Mouse (Mus musculus) midbrain, postnatal 0 days (tissue): ENCODE measurements at regions not wholly inside any gene's neighbourhood (a gene's known extent, or its start where the extent isn't known, plus 50 kb on each side); places are given as distances from the start of the nearest gene placed in this dataset.
A peak's percentile ranks its signal among the peaks of the same experiment; 100 is the strongest.

Experiments used
- ATAC-seq: fragments of 200-750 bp; cut with Nextera tagmentation; 2 replicates; pipeline ENCODE4 v1.8.0; 2017; ENCODE audit warnings: moderate number of reproducible peaks, mild to moderate bottlenecking, moderate TSS enrichment, moderate library complexity; ENCODE audit not compliant: low FRiP score
- DNase-seq: peaks from one replicate; pipeline ENCODE4 v3.0.0-alpha.2; 2015; ENCODE audit warnings: low spot score
- H3K27ac ChIP-seq: fragments of 300-500 bp; sonication (generic); 2 replicates; pipeline ENCODE4 v1.5.1; 2014; ENCODE audit warnings: low read depth, mild to moderate bottlenecking, low read length, mixed read lengths
- H3K27me3 ChIP-seq: fragments of 300-500 bp; sonication (generic); 2 replicates; pipeline ENCODE4 v1.6.1; 2014; ENCODE audit warnings: low read length, control low read depth, mixed read lengths; ENCODE audit not compliant: insufficient read depth
- H3K36me3 ChIP-seq: fragments of 300-500 bp; sonication (generic); 2 replicates; pipeline ENCODE4 v1.6.1; 2014; ENCODE audit warnings: low read length, control low read depth, mixed read lengths; ENCODE audit not compliant: insufficient read depth
- H3K4me1 ChIP-seq: fragments of 300-500 bp; sonication (generic); 2 replicates; pipeline ENCODE4 v1.6.1; 2014; ENCODE audit warnings: mild to moderate bottlenecking, control low read depth, antibody characterized with exemption, low read length, mixed read lengths; ENCODE audit not compliant: insufficient read depth
- H3K4me2 ChIP-seq: fragments of 300-500 bp; sonication (generic); 2 replicates; pipeline ENCODE4 v1.6.1; 2014; ENCODE audit warnings: low read depth, mild to moderate bottlenecking, low read length, mixed read lengths; ENCODE audit not compliant: poor library complexity, severe bottlenecking
- H3K4me3 ChIP-seq: fragments of 300-500 bp; sonication (generic); 2 replicates; pipeline ENCODE4 v1.5.1; 2014; ENCODE audit warnings: low read depth, mild to moderate bottlenecking, low read length, moderate library complexity
- H3K9ac ChIP-seq: fragments of 300-500 bp; sonication (generic); replicated peaks from 2 replicates; pipeline ENCODE4 v1.6.1; 2014; ENCODE audit warnings: mild to moderate bottlenecking, low read length, moderate library complexity, mixed read lengths; ENCODE audit not compliant: poor library complexity, severe bottlenecking
- H3K9me3 ChIP-seq: fragments of 300-500 bp; sonication (generic); 2 replicates; pipeline ENCODE4 v1.6.1; 2016; ENCODE audit warnings: low read length, control low read depth
- CTCF ChIP-seq: IDR thresholded peaks from 2 replicates; pipeline ENCODE4 v1.5.1; 2016; ENCODE audit warnings: antibody characterized with exemption, mild to moderate bottlenecking
- WGBS: fragments of 180-500 bp; shearing (Covaris S2); extraction: QIAGEN DNeasy Blood & Tissue Kit; methylation state at CpG from one replicate; pipeline ENCODE4 v1.1.7; 2014; 5-methylcytosine and 5-hydroxymethylcytosine counted together

DNA sequence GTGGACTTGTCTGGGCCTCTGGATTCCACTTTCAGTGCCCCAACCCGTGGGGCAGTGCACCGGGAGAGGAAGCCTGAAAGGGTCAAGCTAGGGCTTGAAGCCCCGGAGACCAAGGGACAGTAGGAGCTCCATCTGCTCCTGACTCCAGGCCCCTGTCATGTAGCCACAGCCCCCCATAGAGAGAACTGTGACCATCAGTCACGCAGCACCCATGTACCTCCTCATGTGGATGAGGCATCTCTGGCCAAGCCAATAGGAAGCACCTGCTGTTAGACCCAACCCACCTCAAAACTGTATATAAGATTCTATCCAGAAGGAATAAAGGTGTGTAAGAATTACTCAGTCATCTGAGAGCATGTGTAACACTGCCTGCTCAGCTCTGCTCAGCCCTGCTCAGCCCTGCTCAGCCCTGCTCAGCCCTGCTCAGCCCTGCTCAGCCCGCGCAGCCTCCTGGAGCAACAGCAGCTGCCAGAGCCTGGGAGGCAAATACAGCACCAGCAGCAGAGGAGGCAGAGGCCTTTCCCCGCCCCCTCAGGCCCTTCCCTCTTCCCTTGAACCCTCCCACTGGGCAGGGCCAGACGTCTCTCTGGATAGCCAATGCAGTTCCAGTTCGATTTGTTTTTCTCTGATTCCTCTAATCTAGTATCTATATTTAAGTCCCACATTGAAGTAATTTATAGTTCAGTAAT, 80.6 kb upstream of the Eepd1 start:
- H3K27me3 ChIP-seq = no peaks in the 10 kb centered on the region
- H3K9ac ChIP-seq = no peak overlapping the region
- ATAC-seq = 0 out of 2 replicates have a peak, but pooled peaks have one; percentile 44
- DNase-seq = peak; percentile 15
- H3K36me3 ChIP-seq = no peaks in the 10 kb centered on the region
- 40% methylated on average over 9 of the region's 9 CpGs for WGBS
- H3K27ac ChIP-seq = no peak overlapping the region
- H3K4me3 ChIP-seq = no peak overlapping the region
- H3K9me3 ChIP-seq = no peaks in the 10 kb centered on the region
- H3K4me1 ChIP-seq = no peaks in the 10 kb centered on the region
- TF ChIP-seq CTCF = no peak
- H3K4me2 ChIP-seq = no peak overlapping the region

DNA sequence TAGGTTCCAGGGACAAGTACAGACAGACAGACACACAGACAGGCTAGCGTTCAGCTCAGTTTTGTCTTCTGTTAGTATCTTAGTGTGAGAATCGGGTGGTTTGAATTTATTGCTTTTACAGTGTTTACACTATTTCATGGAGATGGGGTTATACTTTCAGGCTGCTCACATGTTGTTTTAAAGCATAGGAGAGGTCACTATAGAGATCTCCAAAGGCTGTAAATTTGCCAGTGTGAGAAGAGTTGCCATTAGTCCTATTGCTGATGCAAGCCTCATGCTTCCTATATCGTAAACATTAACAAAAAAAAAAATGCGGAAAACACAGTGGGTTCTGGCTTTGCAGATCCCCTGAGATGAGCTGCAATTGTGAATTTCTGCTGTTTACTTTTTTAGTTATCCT, 75.5 kb upstream of the Eepd1 start:
- ATAC-seq (no peak), DNase-seq (no peak)
- Histone ChIP-seq H3K27ac (no peak overlapping the region), H3K9ac (no peak overlapping the region), H3K4me3 (no peak overlapping the region), H3K4me2 (no peak overlapping the region), H3K4me1 (no peaks in the 10 kb centered on the region), H3K36me3 (no peaks in the 10 kb centered on the region), H3K27me3 (no peaks in the 10 kb centered on the region), H3K9me3 (no peaks in the 10 kb centered on the region)
- no peak for TF ChIP-seq CTCF
- 91% methylated on average over 4 of the region's 4 CpGs for WGBS

DNA sequence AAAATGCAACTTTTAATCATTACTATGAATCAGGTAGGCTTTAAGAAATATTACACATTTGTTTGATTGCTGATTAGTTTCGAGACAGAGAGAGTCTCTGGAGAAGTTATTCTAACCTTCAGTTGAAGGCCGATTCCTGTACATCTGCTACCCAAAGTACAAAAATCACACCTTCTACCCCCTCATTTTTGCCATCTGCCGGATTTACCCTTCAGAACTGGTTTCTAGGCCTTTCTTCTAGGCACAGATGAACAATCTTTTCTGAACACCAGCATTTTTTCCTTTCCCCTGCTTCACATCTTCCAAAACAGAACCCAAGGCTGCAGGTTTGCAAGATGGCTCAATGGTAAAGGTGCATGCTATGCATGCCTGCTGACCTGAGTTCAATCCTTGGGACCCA, 72.8 kb upstream of the Eepd1 start:
- WGBS = 89% methylated on average over 3 of the region's 3 CpGs
- no peak for ATAC-seq

DNA sequence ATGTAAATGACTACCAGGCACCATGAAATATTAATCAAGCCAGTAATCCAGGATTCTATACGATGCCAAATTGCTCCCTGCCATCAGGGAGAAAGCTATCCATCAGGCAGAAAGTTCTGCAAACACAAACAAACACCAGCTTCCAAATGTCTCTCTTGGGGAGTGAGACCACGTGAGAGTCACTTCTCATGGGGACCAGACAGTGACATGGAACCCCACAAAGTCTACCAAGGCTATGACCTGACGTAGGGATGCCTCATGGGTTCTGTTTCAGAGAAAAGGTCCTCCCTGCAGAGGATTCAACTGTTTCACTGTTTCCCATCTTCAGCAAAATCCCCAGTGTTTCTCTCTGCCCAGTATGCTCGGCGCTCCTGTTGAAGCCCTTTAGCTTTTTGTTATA, 71.6 kb upstream of the Eepd1 start:
- Histone ChIP-seq H3K9ac (no peak overlapping the region), H3K27ac (no peak overlapping the region), H3K9me3 (no peaks in the 10 kb centered on the region), H3K36me3 (no peaks in the 10 kb centered on the region), H3K4me3 (no peak overlapping the region), H3K27me3 (no peaks in the 10 kb centered on the region), H3K4me1 (no peaks in the 10 kb centered on the region), H3K4me2 (no peak overlapping the region)
- TF ChIP-seq CTCF = no peak
- no peak for DNase-seq
- 68% methylated on average over 5 of the region's 5 CpGs for WGBS
- no peak for ATAC-seq

More for the DNA sequence above, 72.8 kb upstream of the Eepd1 start:
- H3K36me3 ChIP-seq = no peaks in the 10 kb centered on the region
- H3K9me3 ChIP-seq = no peaks in the 10 kb centered on the region
- H3K4me3 ChIP-seq = no peak overlapping the region
- no peak overlapping the region for H3K27ac ChIP-seq
- DNase-seq = no peak
- H3K27me3 ChIP-seq = no peaks in the 10 kb centered on the region
- no peak for TF ChIP-seq CTCF
- H3K4me1 ChIP-seq = no peaks in the 10 kb centered on the region
- no peak overlapping the region for H3K9ac ChIP-seq
- no peak overlapping the region for H3K4me2 ChIP-seq

DNA sequence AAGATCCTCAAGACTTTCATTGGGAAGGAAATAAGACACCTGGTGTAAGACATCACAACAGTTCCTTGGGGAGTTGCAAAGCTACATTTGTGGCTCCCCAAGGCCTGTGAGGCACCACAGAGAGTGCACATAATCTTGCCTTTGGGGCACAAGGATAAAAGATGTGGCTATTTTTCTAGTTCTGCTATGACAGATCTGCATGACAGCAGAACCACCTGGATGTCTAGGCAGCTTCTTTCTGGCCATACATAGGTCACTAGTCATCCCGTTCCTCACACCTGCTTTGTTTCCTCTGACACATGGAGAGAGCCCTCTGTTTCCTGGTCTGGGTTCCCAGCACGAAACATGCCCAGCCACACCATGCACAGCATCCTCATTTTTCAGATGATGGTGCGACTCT, 67.5 kb upstream of the Eepd1 start:
- ATAC-seq = no peak
- Histone ChIP-seq H3K27me3 (no peaks in the 10 kb centered on the region), H3K4me1 (no peaks in the 10 kb centered on the region), H3K4me3 (no peak overlapping the region), H3K9ac (no peak overlapping the region), H3K27ac (no peak overlapping the region), H3K9me3 (no peaks in the 10 kb centered on the region), H3K4me2 (no peak overlapping the region), H3K36me3 (no peaks in the 10 kb centered on the region)
- no peak for DNase-seq
- 93% methylated on average over 3 of the region's 3 CpGs for WGBS
- no peak for TF ChIP-seq CTCF

DNA sequence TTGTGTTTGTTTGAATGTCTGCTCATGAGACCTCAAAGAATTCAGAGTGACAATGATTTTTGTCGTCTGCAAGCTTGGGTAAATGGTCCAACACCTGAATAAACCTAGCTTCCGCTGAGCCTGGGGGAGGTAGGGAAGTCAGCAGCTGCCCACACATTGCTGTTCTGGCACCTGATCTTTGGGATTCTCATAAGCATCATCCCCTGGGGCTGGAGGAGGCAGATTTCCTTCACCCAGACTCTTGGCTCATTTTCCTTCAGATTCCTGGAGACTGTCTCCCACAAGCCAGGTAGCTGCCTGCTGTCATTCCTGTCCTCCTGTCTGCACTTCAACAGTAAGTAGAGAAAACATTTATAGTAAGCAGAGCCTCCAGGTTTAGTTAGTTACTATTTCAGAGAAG, 67.0 kb upstream of the Eepd1 start:
- Histone ChIP-seq H3K4me1 (no peaks in the 10 kb centered on the region), H3K9me3 (no peaks in the 10 kb centered on the region), H3K27me3 (no peaks in the 10 kb centered on the region), H3K36me3 (no peaks in the 10 kb centered on the region), H3K27ac (no peak overlapping the region), H3K9ac (no peak overlapping the region), H3K4me3 (no peak overlapping the region), H3K4me2 (no peak overlapping the region)
- TF ChIP-seq CTCF = no peak
- ATAC-seq = no peak
- no peak for DNase-seq
- 75% methylated on average over 2 of the region's 2 CpGs for WGBS
